Mouse (Mus musculus): ENCODE measurements around the gene Atp2b2. TPM values are rescaled to one million over a fixed set of nuclear protein-coding genes. Genes with fewer than 3 reads are reported as not detected.

Gene Atp2b2
- total RNA-seq, 1 experiment, result 0.67 TPM

- no peak overlapping the region for H3K27ac ChIP-seq (ENCODE audit: insufficient read depth, low read depth, low read length, poor library complexity, severe bottlenecking)
- 0 out of 4 replicates have a peak, but pooled peaks cover 0 to 4% of the 10 kb centered on the region in 2 experiments for H3K4me1 ChIP-seq (ENCODE audit: control insufficient read depth in 2 of 2, insufficient read depth in 2 of 2, low read length in 2 of 2, poor library complexity in 1 of 2)
- no peaks in the 10 kb centered on the region for H3K9me3 ChIP-seq (ENCODE audit: control insufficient read depth, insufficient read depth, low read depth, low read length)
- H3K4me3 ChIP-seq (ENCODE audit: insufficient read depth in 1 of 2, low read depth in 1 of 2, low read length in 2 of 2, poor library complexity in 1 of 2, severe bottlenecking in 1 of 2), result no peak overlapping the region
- in situ Hi-C loops (cut with MboI; ENCODE audit: low sequenced_read_pairs in 2 of 2, unreplicated experiment in 2 of 2), result no loop called here
- DNase-seq (ENCODE audit: low read depth, low spot score), result no peak
- H3K9ac ChIP-seq (ENCODE audit: insufficient read depth, low read depth, low read length, poor library complexity, severe bottlenecking), result no peak overlapping the region
- no peak for TF ChIP-seq CHD2 (IDR thresholded peaks at IDR 0.05; ENCODE audit: low read depth, low read length)
- no peak for TF ChIP-seq MAFK (IDR thresholded peaks at IDR 0.05; ENCODE audit: insufficient read depth, low read depth, low read length)
- TF ChIP-seq ZC3H11A (IDR thresholded peaks at IDR 0.05; ENCODE audit: borderline replicate concordance, low read depth, low read length), result no peak
- TF ChIP-seq HCFC1 (IDR thresholded peaks at IDR 0.05; ENCODE audit: borderline replicate concordance, insufficient read depth, low read length), result no peak
- no peak for TF ChIP-seq ZNF384 (IDR thresholded peaks at IDR 0.05; ENCODE audit: low read depth, low read length)
- H3K36me3 ChIP-seq (ENCODE audit: control insufficient read depth, insufficient read depth, low read length, poor library complexity, severe bottlenecking), result no peaks in the 10 kb centered on the region
Measured at GRCm38 (mm10) chr6:113856790-113857189, 185.6 kb downstream of the Atp2b2 start.

- H3K27ac ChIP-seq (ENCODE audit: insufficient read depth, low read depth, low read length, poor library complexity, severe bottlenecking), result no peak overlapping the region
- H3K9ac ChIP-seq (ENCODE audit: insufficient read depth, low read depth, low read length, poor library complexity, severe bottlenecking), result no peak overlapping the region
Measured at GRCm38 (mm10) chr6:113856095-113856646, 186.2 kb downstream of the Atp2b2 start.

GRCm38 (mm10) chr6:113855581-113855980 lies 186.8 kb downstream of the Atp2b2 start:
- Histone ChIP-seq H3K36me3 (ENCODE audit: control insufficient read depth, insufficient read depth, low read length, poor library complexity, severe bottlenecking) (no peaks in the 10 kb centered on the region), H3K9me3 (ENCODE audit: control insufficient read depth, insufficient read depth, low read depth, low read length) (no peaks in the 10 kb centered on the region), H3K9ac (ENCODE audit: insufficient read depth, low read depth, low read length, poor library complexity, severe bottlenecking) (no peak overlapping the region), H3K27ac (ENCODE audit: insufficient read depth, low read depth, low read length, poor library complexity, severe bottlenecking) (no peak overlapping the region), H3K4me3 (ENCODE audit: insufficient read depth in 1 of 2, low read depth in 1 of 2, low read length in 2 of 2, poor library complexity in 1 of 2, severe bottlenecking in 1 of 2) (no peak overlapping the region), H3K4me1 (ENCODE audit: control insufficient read depth in 2 of 2, insufficient read depth in 2 of 2, low read length in 2 of 2, poor library complexity in 1 of 2) (0 out of 4 replicates have a peak, but pooled peaks cover 0 to 2% of the 10 kb centered on the region in 2 experiments)
- DNase-seq (ENCODE audit: low read depth, low spot score), result no peak
- TF ChIP-seq ZNF384 (IDR thresholded peaks at IDR 0.05; ENCODE audit: low read depth, low read length), result no peak
- no peak for TF ChIP-seq MAFK (IDR thresholded peaks at IDR 0.05; ENCODE audit: insufficient read depth, low read depth, low read length)
- no peak for TF ChIP-seq CHD2 (IDR thresholded peaks at IDR 0.05; ENCODE audit: low read depth, low read length)
- no peak for TF ChIP-seq ZC3H11A (IDR thresholded peaks at IDR 0.05; ENCODE audit: borderline replicate concordance, low read depth, low read length)
- no peak for TF ChIP-seq HCFC1 (IDR thresholded peaks at IDR 0.05; ENCODE audit: borderline replicate concordance, insufficient read depth, low read length)
- in situ Hi-C loops (cut with MboI; ENCODE audit: low sequenced_read_pairs in 2 of 2, unreplicated experiment in 2 of 2), result no loop called here

More at GRCm38 (mm10) chr6:113856095-113856646, 186.2 kb downstream of the Atp2b2 start:
- Histone ChIP-seq H3K4me3 (ENCODE audit: insufficient read depth in 1 of 2, low read depth in 1 of 2, low read length in 2 of 2, poor library complexity in 1 of 2, severe bottlenecking in 1 of 2) (no peak overlapping the region), H3K4me1 (ENCODE audit: control insufficient read depth in 2 of 2, insufficient read depth in 2 of 2, low read length in 2 of 2, poor library complexity in 1 of 2) (0 out of 4 replicates have a peak, but pooled peaks cover 0 to 4% of the 10 kb centered on the region in 2 experiments), H3K9me3 (ENCODE audit: control insufficient read depth, insufficient read depth, low read depth, low read length) (no peaks in the 10 kb centered on the region), H3K36me3 (ENCODE audit: control insufficient read depth, insufficient read depth, low read length, poor library complexity, severe bottlenecking) (no peaks in the 10 kb centered on the region)
- in situ Hi-C loops (cut with MboI; ENCODE audit: low sequenced_read_pairs in 2 of 2, unreplicated experiment in 2 of 2), result no loop called here
- TF ChIP-seq ZNF384 (IDR thresholded peaks at IDR 0.05; ENCODE audit: low read depth, low read length) (no peak), HCFC1 (IDR thresholded peaks at IDR 0.05; ENCODE audit: borderline replicate concordance, insufficient read depth, low read length) (no peak), MAFK (IDR thresholded peaks at IDR 0.05; ENCODE audit: insufficient read depth, low read depth, low read length) (no peak), ZC3H11A (IDR thresholded peaks at IDR 0.05; ENCODE audit: borderline replicate concordance, low read depth, low read length) (no peak), CHD2 (IDR thresholded peaks at IDR 0.05; ENCODE audit: low read depth, low read length) (no peak)
- DNase-seq (ENCODE audit: low read depth, low spot score), result no peak

- H3K36me3 ChIP-seq (ENCODE audit: control insufficient read depth, insufficient read depth, low read length, poor library complexity, severe bottlenecking), result no peaks in the 10 kb centered on the region
- DNase-seq (ENCODE audit: low read depth, low spot score), result peak; percentile 91
- H3K4me3 ChIP-seq (ENCODE audit: insufficient read depth in 1 of 2, low read depth in 1 of 2, low read length in 2 of 2, poor library complexity in 1 of 2, severe bottlenecking in 1 of 2), result no peak overlapping the region
- in situ Hi-C loops (cut with MboI; ENCODE audit: low sequenced_read_pairs in 2 of 2, unreplicated experiment in 2 of 2), result no loop called here
- H3K27ac ChIP-seq (ENCODE audit: insufficient read depth, low read depth, low read length, poor library complexity, severe bottlenecking), result no peak overlapping the region
- no peaks in the 10 kb centered on the region for H3K9me3 ChIP-seq (ENCODE audit: control insufficient read depth, insufficient read depth, low read depth, low read length)
- no peaks in the 10 kb centered on the region for H3K4me1 ChIP-seq (ENCODE audit: control insufficient read depth in 2 of 2, insufficient read depth in 2 of 2, low read length in 2 of 2, poor library complexity in 1 of 2)
- H3K9ac ChIP-seq (ENCODE audit: insufficient read depth, low read depth, low read length, poor library complexity, severe bottlenecking), result no peak overlapping the region
- peak; percentile 66; the same call in 1 of the 2 replicates for TF ChIP-seq HCFC1 (IDR thresholded peaks at IDR 0.05; ENCODE audit: borderline replicate concordance, insufficient read depth, low read length)
- TF ChIP-seq MAFK (IDR thresholded peaks at IDR 0.05; ENCODE audit: insufficient read depth, low read depth, low read length), result no peak
Measured at GRCm38 (mm10) chr6:113852318-113852717, 190.1 kb downstream of the Atp2b2 start.
